Mouse (Mus musculus) erythroblast, adult 5-6 weeks (primary cell): ENCODE data around the gene Hspa14. TPM values are rescaled to one million over a fixed set of nuclear protein-coding genes. Genes with fewer than 3 reads are reported as not detected.

ENCODE experiments used
- ATAC-seq: replicated peaks from 2 replicates; pipeline ENCODE4 v1.8.0; 2016; ENCODE audit warnings: moderate number of reproducible peaks, mild to moderate bottlenecking, moderate TSS enrichment, inconsistent platforms; ENCODE audit not compliant: poor library complexity, low FRiP score, severe bottlenecking
- total RNA-seq, 2 experiments: library from RNA; stranded (forward) in 1 of 2; stranded (reverse) in 1 of 2; fragments of 150-400 nt in 1 of 2; fragments of 200-764, 138-1000 nt in 1 of 2; gene quantifications; 2 replicates each; pipeline versions ENCODE4 v1.2.3 to v1.2.4; 2015 to 2017; ENCODE audit warnings: low replicate concordance in 2 of 2

Gene Hspa14
- total RNA-seq, 2 experiments from 2014 or later, result 16.7 to 39.8 TPM

DNA sequence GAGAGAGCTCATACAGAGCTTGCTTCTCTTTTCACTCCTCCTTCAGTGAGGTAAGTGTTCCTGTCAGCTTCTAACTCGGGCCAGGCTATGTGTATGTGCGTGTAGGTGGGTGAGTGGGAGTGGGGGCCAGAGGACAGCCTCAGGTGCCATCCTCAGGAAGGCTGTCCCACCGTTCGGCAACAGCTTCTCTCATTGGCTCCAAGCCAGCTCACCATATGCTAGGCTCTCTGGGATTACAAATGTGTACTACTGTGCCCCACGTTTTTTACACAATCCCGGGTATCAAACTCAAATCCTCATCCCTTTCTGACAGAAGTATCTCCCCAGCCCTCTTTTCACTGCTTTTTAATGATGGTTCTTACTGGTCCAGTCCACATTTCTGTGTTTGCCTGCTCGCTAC is 68.4 kb downstream of the Hspa14 start:
- ATAC-seq, result no peak

Other genes starting within 250 kb of the Hspa14 start
- 3.3 and 4.8 TPM in 2 replicates for gene Nmt2, start 228.6 kb downstream of the Hspa14 start, total RNA-seq (2015; ENCODE audit: low replicate concordance)
- 5.7 and 7.8 TPM in 2 replicates for gene Nmt2, start 228.6 kb downstream of the Hspa14 start, total RNA-seq (2017; ENCODE audit: low replicate concordance)
- gene Rpp38, start 180.2 kb downstream of the Hspa14 start, total RNA-seq (2015; ENCODE audit: low replicate concordance), result 5.6 and 6.5 TPM in 2 replicates
- gene Rpp38, start 180.2 kb downstream of the Hspa14 start, total RNA-seq (2017; ENCODE audit: low replicate concordance), result 1.7 and 2.4 TPM in 2 replicates
- gene Acbd7, start 176.6 kb downstream of the Hspa14 start, total RNA-seq (2015; ENCODE audit: low replicate concordance), result not detected in 2 replicates
- not detected in 2 replicates for gene Acbd7, start 176.6 kb downstream of the Hspa14 start, total RNA-seq (2017; ENCODE audit: low replicate concordance)
- not detected in 2 replicates for gene Olah, start 115.6 kb downstream of the Hspa14 start, total RNA-seq (2015; ENCODE audit: low replicate concordance)
- not detected in 2 replicates for gene Olah, start 115.6 kb downstream of the Hspa14 start, total RNA-seq (2017; ENCODE audit: low replicate concordance)
- gene Meig1, start 90.2 kb downstream of the Hspa14 start, total RNA-seq (2015; ENCODE audit: low replicate concordance), result not detected in 2 replicates
- gene Meig1, start 90.2 kb downstream of the Hspa14 start, total RNA-seq (2017; ENCODE audit: low replicate concordance), result not detected in 2 replicates
- 10.2 and 14.8 TPM in 2 replicates for gene Dclre1c, start 88.7 kb downstream of the Hspa14 start, total RNA-seq (2015; ENCODE audit: low replicate concordance)
- 7.7 and 11.7 TPM in 2 replicates for gene Dclre1c, start 88.7 kb downstream of the Hspa14 start, total RNA-seq (2017; ENCODE audit: low replicate concordance)
- gene Suv39h2, start 37.8 kb downstream of the Hspa14 start, total RNA-seq (2015; ENCODE audit: low replicate concordance), result 4.0 and 14.2 TPM in 2 replicates
- gene Suv39h2, start 37.8 kb downstream of the Hspa14 start, total RNA-seq (2017; ENCODE audit: low replicate concordance), result 4.2 and 8.6 TPM in 2 replicates
- 0.58 and 1.7 TPM in 2 replicates for gene Gm45902, start within 50 bp of the Hspa14 start, total RNA-seq (2015; ENCODE audit: low replicate concordance)
- 2.6 and 8.9 TPM in 2 replicates for gene Gm45902, start within 50 bp of the Hspa14 start, total RNA-seq (2017; ENCODE audit: low replicate concordance)
- gene Cdnf, start 216 bp upstream of the Hspa14 start, total RNA-seq (2015; ENCODE audit: low replicate concordance), result not detected in 2 replicates
- gene Cdnf, start 216 bp upstream of the Hspa14 start, total RNA-seq (2017; ENCODE audit: low replicate concordance), result 1.0 and 1.1 TPM in 2 replicates
- gene Fam107b, start 57.7 kb upstream of the Hspa14 start, total RNA-seq (2015; ENCODE audit: low replicate concordance), result 180 and 207 TPM in 2 replicates
- 121 and 136 TPM in 2 replicates for gene Fam107b, start 57.7 kb upstream of the Hspa14 start, total RNA-seq (2017; ENCODE audit: low replicate concordance)